Mouse (Mus musculus): Measurements from ENCODE around the gene Dact2.

Dact2 gene

DNA sequence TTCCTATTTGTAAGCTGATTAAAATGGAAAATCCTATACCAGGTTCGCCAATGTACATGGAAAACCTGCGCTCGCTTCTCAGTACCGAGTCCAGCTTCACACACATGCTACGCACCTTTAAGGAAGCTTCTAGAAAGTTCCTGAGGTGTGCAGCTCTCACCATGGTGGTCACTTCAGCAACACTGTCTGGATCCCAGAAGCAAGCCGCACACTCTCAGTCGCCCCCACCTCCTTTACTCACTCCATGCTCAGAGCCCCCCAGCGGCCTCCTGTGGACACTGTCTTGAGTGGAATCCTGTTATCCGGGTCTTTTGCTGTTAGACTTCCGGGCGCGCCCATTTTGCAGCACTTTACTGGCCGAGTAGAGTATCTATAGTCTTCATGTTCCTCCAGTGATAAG, at the start of gene Dact2:
TSS of gene Dact2 (minus strand) at position 244 of the 400 bp plus-strand sequence.
- DNase-seq (ENCODE audit: low read depth, low spot score) = no peak

GRCm38 (mm10) chr17:14252456-14252855, 48.4 kb upstream of the Dact2 start:
- DNase-seq (ENCODE audit: low read depth, low spot score) = no peak

DNA sequence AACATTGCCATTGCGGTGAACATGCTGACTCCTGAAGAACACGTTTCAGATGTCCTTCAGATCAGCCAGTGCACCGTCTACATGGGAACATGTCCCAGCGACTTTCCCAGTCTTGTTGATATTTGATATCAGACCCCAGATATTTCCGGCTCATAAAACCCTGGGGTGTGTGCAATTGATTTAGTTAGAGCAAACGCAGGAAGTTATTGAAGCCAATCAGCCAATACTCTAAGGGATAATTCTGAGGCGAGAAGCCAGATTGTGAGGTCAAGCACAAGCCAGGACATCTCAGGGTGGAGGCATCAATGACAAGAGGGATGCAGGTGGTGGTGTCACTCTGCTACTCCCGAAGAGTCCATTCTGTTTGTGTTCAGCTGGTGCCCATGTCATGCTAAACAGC, 46.3 kb upstream of the Dact2 start:
- DNase-seq (ENCODE audit: low read depth, low spot score) = no peak

GRCm38 (mm10) chr17:14249595-14249994, 45.5 kb upstream of the Dact2 start:
- DNase-seq (ENCODE audit: low read depth, low spot score) = no peak

DNA sequence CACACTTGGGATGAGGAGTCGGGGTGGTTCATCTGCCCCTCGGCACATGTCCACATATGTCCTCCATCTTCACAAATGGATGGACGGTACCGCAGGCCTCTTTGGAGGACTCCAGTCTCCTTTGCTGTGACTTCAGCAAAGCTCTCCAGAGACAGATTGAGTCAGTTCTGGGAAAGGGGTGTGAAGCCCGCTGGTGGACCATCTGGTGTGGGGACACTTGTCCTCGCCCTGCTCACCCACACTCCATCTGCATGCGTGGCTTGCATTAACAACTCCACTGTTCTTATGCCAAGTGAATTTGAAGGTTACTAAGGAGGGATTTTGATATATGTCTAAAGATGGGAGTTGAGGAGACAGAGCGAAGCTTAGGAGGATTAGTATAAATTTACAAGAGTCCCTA, 43.8 kb upstream of the Dact2 start:
- no peak for DNase-seq (ENCODE audit: low read depth, low spot score)

DNA sequence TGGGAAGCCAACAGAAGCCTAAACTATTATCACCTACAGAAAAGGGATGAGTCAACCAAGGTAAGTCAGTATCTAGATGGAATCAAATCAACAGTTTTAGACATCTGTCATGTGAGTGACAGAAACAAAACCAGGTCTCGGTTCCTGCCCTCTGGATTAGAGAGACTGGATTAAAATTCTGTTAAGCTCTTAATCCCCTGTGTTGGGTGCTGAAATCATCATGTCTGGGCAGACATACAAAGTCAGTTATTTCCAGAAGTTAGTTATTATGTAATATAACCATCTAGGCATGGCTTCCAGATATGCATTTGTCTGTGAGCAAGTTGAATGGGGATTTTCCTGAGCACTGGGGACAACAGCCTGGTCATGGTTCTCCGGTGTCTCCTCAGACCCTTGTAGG, 42.2 kb upstream of the Dact2 start:
- DNase-seq (ENCODE audit: low read depth, low spot score) = no peak

DNA sequence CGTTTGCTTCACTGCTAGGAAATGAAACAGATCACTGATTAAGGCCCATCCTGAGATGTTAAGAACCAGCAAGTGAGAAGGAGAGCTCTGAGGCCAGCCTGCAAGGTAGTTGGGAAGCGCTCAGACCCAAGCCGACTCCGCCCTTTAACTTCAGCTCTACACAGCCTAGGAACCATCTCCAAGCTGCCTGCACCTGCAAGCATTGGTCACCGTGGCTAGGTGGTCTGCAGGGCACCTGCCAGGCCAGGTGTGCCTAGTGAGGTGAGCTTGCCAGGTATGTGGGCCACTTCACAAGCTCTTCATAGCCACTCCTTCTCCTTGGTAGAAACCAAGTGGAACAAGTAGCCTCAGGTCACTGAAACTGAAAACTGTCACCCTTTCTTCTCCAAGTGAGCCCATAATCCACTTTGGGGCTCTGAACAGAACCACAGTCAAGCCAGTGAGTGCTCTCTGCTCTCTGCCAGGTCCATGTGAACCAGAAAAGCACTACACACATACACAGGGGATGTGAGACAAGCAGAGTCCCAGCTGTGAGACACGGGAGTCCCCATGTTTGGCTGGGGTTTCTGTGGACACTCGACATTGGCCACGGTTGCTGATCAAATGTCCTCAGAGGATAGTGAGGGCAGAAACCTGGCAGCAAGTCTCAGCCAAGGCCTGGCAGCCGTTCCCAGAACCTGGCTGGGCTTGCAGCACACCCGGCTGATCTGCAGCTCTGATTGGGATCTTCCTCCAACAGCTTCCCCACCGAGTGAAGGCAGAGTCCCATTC, 40.3 kb upstream of the Dact2 start:
- no peak for DNase-seq (ENCODE audit: low read depth, low spot score)

- no peak for DNase-seq (ENCODE audit: low read depth, low spot score)
Observed at GRCm38 (mm10) chr17:14242634-14243033, 38.5 kb upstream of the Dact2 start.

DNA sequence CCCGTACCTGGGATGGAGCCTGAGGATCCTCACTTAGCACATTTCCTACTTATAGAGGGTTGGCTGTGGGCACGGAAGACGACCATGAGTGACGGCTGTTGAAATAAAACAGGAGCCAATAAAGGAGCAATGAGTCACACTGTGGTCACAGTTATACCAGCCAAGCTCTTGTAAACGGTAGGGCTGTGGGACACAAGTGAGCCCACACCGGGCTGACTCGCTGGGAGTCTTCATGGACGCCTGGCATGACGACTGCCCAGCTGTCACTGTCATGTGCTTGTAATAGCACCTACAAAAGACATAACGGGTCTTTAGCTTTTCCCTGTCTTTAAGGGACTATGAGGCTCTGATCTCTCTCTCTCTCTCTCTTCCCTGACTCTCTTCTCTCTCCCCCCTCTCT, 35.9 kb upstream of the Dact2 start:
- DNase-seq (ENCODE audit: low read depth, low spot score) = no peak

DNA sequence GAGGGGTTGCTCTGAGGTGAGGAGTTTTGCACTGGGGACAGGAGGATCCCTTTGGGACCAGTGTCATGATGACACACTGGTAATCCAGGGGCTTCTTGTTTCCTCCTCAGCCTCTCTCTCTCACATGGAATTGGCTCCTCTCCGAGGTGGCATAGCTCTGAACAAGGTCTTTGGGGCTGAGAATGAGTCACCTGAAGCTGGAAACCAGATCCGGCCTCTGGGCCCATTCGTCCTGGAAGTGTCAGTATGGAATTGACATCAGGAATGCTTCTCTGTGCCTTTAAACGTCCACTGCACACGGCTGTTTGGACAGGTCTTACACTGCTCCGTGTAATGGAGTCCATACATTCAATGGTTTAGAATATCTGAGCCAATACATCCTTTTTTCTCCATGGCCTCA, 33.0 kb upstream of the Dact2 start:
- DNase-seq (ENCODE audit: low read depth, low spot score) = no peak

DNA sequence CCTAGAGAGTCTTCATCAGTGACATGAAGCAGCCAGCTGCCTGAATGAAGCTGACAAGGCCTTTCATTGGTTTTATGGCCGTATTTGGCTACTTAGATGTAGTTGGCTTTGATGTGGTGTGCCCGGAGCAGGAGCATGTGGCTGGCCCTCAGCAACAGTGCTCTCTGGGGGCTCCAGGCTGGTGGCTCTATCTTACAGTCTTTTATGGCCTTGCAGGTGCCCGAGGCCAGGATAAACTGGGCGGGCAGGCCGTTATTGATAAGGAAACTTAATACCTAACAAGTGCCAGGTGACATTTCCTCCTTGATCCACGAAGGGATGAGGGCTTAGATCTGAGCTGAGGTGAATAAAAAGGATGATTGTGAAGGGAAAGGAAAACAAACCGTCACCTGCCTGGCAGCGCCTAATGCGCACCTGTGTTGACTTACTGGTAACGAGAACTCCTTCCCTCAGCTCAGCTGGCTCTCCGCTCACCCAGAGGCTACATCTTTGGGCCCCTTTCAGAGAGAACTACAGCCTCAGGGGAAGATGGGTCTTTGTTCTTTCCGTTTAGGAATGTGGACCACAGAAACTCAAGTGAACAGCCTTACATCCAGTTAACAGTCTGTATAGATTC, 30.8 kb upstream of the Dact2 start:
- DNase-seq (ENCODE audit: low read depth, low spot score) = no peak

GRCm38 (mm10) chr17:14233658-14234057, 29.6 kb upstream of the Dact2 start:
- DNase-seq (ENCODE audit: low read depth, low spot score) = no peak

GRCm38 (mm10) chr17:14232629-14233028, 28.5 kb upstream of the Dact2 start:
- DNase-seq (ENCODE audit: low read depth, low spot score) = peak; percentile 78

DNA sequence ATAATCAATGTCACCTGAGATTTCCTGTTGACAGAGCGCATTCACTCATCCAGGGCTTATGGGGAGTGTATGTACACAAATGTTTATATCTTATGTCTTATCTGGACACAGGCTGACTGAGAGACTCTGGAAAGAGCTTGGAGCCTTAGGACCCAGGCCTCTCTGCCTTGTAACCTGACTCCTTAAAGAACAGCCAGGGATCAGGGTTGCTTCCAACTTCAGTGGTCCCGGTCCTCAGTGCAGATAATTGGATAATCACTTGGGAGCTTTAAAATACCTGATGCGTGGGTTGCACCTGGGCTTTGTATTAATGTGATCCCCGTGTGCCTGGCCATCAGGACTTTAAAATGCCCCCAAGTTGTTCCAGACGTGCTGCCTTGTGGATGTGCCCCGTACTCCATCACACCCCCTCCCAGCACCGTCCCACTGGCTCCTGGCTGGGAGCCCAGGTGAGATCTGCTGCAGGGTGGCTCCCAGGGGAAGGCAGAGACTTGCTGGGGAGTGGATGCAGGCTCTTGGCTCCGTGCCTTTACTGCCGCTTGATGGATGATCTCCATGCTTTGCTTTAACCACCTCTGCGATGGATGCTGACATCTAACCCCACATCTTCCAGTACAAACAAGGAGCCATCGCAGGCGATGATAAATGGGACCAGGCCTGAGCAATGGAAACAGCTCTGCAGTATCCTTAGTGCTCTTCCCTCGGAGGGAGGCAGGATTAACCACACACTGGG, 26.8 kb upstream of the Dact2 start:
- DNase-seq (ENCODE audit: low read depth, low spot score) = peak; percentile 54

- DNase-seq (ENCODE audit: low read depth, low spot score) = no peak
Observed at GRCm38 (mm10) chr17:14228381-14228780, 24.3 kb upstream of the Dact2 start.

GRCm38 (mm10) chr17:14227601-14228000, 23.5 kb upstream of the Dact2 start:
- DNase-seq (ENCODE audit: low read depth, low spot score) = no peak

- no peak for DNase-seq (ENCODE audit: low read depth, low spot score)
Observed at GRCm38 (mm10) chr17:14226778-14227177, 22.7 kb upstream of the Dact2 start.

GRCm38 (mm10) chr17:14225982-14226652, 22.0 kb upstream of the Dact2 start:
- DNase-seq (ENCODE audit: low read depth, low spot score) = no peak

- no peak for DNase-seq (ENCODE audit: low read depth, low spot score)
Observed at GRCm38 (mm10) chr17:14221893-14222615, 17.9 kb upstream of the Dact2 start.

DNA sequence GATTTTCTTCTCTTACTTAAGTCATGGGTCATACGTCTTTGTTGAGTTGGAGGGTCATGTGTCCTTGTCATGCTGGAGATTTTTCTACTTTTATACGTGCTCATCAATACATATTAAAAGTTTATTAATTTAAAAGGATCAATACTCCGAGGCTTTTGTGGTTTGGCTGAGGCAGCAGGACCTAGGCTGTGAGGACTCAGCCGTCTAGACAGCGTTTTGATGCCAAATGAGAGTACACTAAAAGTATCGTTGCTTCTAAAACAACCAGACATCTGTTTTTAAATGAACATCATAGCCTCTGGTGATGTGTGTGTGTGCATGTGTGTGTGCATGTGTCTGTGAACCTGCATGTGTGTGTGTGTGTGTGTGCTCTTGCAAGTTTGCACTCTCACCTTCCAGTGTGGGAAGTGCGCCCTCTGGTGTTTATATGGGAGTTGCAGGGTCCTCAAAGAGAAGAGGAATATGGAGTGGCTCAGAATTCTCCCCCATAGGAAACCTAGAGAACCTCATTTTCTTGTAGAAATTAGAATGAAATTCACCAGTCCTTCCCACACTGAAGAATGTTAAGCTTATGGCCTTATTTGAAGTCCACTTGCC, 16.6 kb upstream of the Dact2 start:
- DNase-seq (ENCODE audit: low read depth, low spot score) = no peak

GRCm38 (mm10) chr17:14213976-14214529, 9.9 kb upstream of the Dact2 start:
- DNase-seq (ENCODE audit: low read depth, low spot score) = no peak

All from embryo, embryonic 11.5 days (tissue).